Mouse (Mus musculus): ENCODE results near the gene Tspan4.

DNA sequence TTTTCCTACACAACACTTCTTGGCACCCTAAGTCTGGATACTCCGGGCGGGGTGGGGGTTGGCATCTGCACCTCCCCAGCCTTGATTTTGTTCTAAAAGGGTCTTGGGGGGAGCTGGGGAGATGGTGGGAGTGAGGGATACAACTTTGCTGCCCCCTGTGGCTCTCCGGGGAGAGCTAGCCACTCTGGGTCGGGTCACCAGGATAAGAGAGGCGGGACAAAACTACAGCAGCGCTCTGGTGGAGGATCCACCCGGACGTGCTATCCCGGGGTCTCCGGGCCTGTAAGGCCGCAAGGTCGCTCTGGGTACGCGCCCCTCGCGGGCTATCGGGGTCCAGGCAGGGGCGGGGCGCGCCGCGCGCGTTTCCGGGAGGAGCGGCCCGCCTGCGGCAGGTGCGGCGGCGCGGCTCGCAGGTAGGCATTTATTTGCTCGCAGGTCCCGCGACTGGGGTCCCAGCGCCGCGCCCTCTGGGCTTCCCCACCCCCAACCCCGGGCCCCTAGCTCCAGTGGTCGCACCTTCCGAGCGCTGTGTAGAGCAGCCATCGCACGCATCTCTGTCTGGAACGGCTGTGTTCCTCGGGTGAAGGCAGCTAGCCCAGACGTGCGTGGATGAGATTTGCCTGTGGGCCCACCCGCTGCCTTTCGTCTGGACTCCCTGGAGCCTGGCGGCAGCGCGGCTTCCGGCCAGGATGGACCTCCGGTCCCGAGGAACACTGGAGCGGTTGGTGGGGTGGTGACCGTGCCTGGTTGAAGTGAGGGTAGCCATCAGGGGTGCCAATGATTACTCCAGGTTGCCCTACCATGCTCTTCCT lies 13.3 kb upstream of the Tspan4 start:
- TF ChIP-seq MAFK (IDR thresholded peaks at IDR 0.05; ENCODE audit: insufficient read depth, low read depth, low read length) (no peak), HCFC1 (IDR thresholded peaks at IDR 0.05; ENCODE audit: borderline replicate concordance, insufficient read depth, low read length) (no peak), ZC3H11A (IDR thresholded peaks at IDR 0.05; ENCODE audit: borderline replicate concordance, low read depth, low read length) (no peak), ZNF384 (IDR thresholded peaks at IDR 0.05; ENCODE audit: low read depth, low read length) (no peak)
